Mouse (Mus musculus): Measurements from ENCODE around the gene Zfp185.

GRCm38 (mm10) chrX:73007597-73008479, 20.7 kb downstream of the Zfp185 start:
- TF ChIP-seq CTCF (IDR thresholded peaks at IDR 0.05; ENCODE audit: borderline replicate concordance, control insufficient read depth, extremely low read depth, insufficient read depth, low read length, poor library complexity) (peak; percentile 84), POLR2A (IDR thresholded peaks at IDR 0.05; ENCODE audit: control insufficient read depth, extremely low read depth, insufficient read depth, low read length, poor library complexity) (no peak)
